Mouse (Mus musculus): ENCODE data around the gene Arid5a. TPM values are rescaled to one million over a fixed set of nuclear protein-coding genes. Genes with fewer than 3 reads are reported as not detected.

Gene Arid5a
- total RNA-seq, 2 experiments from 2014 or later, result 8.9 to 9.2 TPM

GRCm38 (mm10) chr1:36325900-36326321 is 18.4 kb downstream of the Arid5a start:
- DNase-seq, result no peak

- DNase-seq, result no peak
These were observed 19.3 kb downstream of the Arid5a start for GRCm38 (mm10) chr1:36326815-36327214.

- DNase-seq, result no peak
These were observed 24.2 kb downstream of the Arid5a start for GRCm38 (mm10) chr1:36331743-36332142.

- no peak for DNase-seq
These were observed 25.7 kb downstream of the Arid5a start for GRCm38 (mm10) chr1:36332955-36333887.

- no peak for DNase-seq
These were observed 35.0 kb downstream of the Arid5a start for GRCm38 (mm10) chr1:36342547-36342946.

GRCm38 (mm10) chr1:36352351-36352750 is 44.8 kb downstream of the Arid5a start:
- DNase-seq, result no peak

GRCm38 (mm10) chr1:36356955-36357695 is 49.6 kb downstream of the Arid5a start:
- no peak for DNase-seq

GRCm38 (mm10) chr1:36367698-36368097 is 60.2 kb downstream of the Arid5a start:
- peak; percentile 14 for DNase-seq

GRCm38 (mm10) chr1:36368112-36368968 is 60.8 kb downstream of the Arid5a start:
- DNase-seq, result peak; percentile 81

GRCm38 (mm10) chr1:36368969-36369645 is 61.6 kb downstream of the Arid5a start, which contains the start of gene Kansl3:
Kansl3 (minus strand) TSS chr1:36369181.
- peak; percentile 96 for DNase-seq

GRCm38 (mm10) chr1:36370918-36371317 is 63.4 kb downstream of the Arid5a start:
- peak; percentile 71 for DNase-seq

GRCm38 (mm10) chr1:36371934-36372845 is 64.7 kb downstream of the Arid5a start, which contains the start of gene Fer1l5:
Fer1l5 (plus strand) TSS chr1:36372291.
- DNase-seq, result no peak

Small RNA genes lying within 50 kb of the gene (microRNA-seq; reads per million reads assigned to microRNA genes)
- gene Mir6898, result 1.4 reads per million

Other genes with a start within 250 kb of the Arid5a start
- gene Hs6st1, start 239.3 kb upstream of the Arid5a start, total RNA-seq (2021), result 10 to 100 TPM; 56.2 to 62.9 TPM
- 10 to 100 TPM; 35.2 to 44.5 TPM for gene Uggt1, start 63.0 kb upstream of the Arid5a start, total RNA-seq (2021)
- gene Neurl3, start 33.1 kb upstream of the Arid5a start, total RNA-seq (2021), result 1 to 10 TPM; 4.9 to 7.4 TPM
- gene Kansl3, start 61.4 kb downstream of the Arid5a start, total RNA-seq (2021), result 100 to 1,000 TPM in 1 of 2 experiments, 10 to 100 TPM in 1; 82.9 to 103 TPM
- gene Fer1l5, start 64.6 kb downstream of the Arid5a start, total RNA-seq (2021), result under 1 TPM in 1 of 2 experiments, not detected in 1; 0.06 TPM
- gene Lman2l, start 137.5 kb downstream of the Arid5a start, total RNA-seq (2021), result 10 to 100 TPM; 21.9 to 25.7 TPM
- gene Cnnm4, start 163.9 kb downstream of the Arid5a start, total RNA-seq (2021), result 1 to 10 TPM; 3.9 to 4.4 TPM
- 10 to 100 TPM; 23.1 to 29.8 TPM for gene Cnnm3, start 204.1 kb downstream of the Arid5a start, total RNA-seq (2021)
- gene Ankrd23, start 229.2 kb downstream of the Arid5a start, total RNA-seq (2021), result 10 to 100 TPM; 22.5 to 73.8 TPM
- gene Gm42417, start 231.7 kb downstream of the Arid5a start, total RNA-seq (2021), result 10 to 100 TPM; 10.2 to 32.9 TPM
- 10 to 100 TPM; 12.9 to 21.6 TPM for gene Ankrd39, start 239.7 kb downstream of the Arid5a start, total RNA-seq (2021)

All from adrenal gland, postnatal 10 days (tissue).